Mouse (Mus musculus) intestine, postnatal 0 days (tissue): ENCODE measurements around the gene Fancl. TPM values are rescaled to one million over a fixed set of nuclear protein-coding genes. Genes with fewer than 3 reads are reported as not detected.
"Not testable (repeated sequence)": the region's sequence is repeated elsewhere in the genome, so short reads cannot be mapped to it uniquely, and the experiment has no call there.

Experiments used
- ATAC-seq: fragments of 200-750 bp; cut with Nextera tagmentation; 2 replicates; pipeline ENCODE4 v1.8.0; 2017; ENCODE audit warnings: mild to moderate bottlenecking, moderate TSS enrichment, moderate library complexity
- H3K27ac ChIP-seq: fragments of 300-500 bp; sonication (generic); 2 replicates; pipeline ENCODE4 v1.5.1; 2014; ENCODE audit warnings: mild to moderate bottlenecking, low read depth, low read length, moderate library complexity
- H3K27me3 ChIP-seq: fragments of 300-500 bp; sonication (generic); replicated peaks from 2 replicates; pipeline ENCODE4 v1.6.1; 2014; ENCODE audit warnings: low read length, mixed read lengths; ENCODE audit not compliant: control insufficient read depth, insufficient read depth
- H3K36me3 ChIP-seq: fragments of 300-500 bp; sonication (generic); 2 replicates; pipeline ENCODE4 v1.6.1; 2014; ENCODE audit warnings: mild to moderate bottlenecking, moderate library complexity; ENCODE audit not compliant: control insufficient read depth, insufficient read depth
- H3K4me1 ChIP-seq: fragments of 300-500 bp; sonication (generic); replicated peaks from 2 replicates; pipeline ENCODE4 v1.6.1; 2014; ENCODE audit warnings: antibody characterized with exemption, low read length, mixed read lengths; ENCODE audit not compliant: control insufficient read depth, insufficient read depth
- H3K4me2 ChIP-seq: fragments of 300-500 bp; sonication (generic); replicated peaks from 2 replicates; pipeline ENCODE4 v1.6.1; 2014; ENCODE audit warnings: low read depth, mild to moderate bottlenecking, moderate library complexity
- H3K4me3 ChIP-seq: fragments of 300-500 bp; sonication (generic); 2 replicates; pipeline ENCODE4 v1.5.1; 2014; ENCODE audit warnings: low read depth, low read length
- H3K9ac ChIP-seq: fragments of 300-500 bp; sonication (generic); 2 replicates; pipeline ENCODE4 v1.6.1; 2014; ENCODE audit warnings: mild to moderate bottlenecking, low read depth, low read length
- H3K9me3 ChIP-seq: fragments of 300-500 bp; sonication (generic); 2 replicates; pipeline ENCODE4 v1.6.1; 2016; ENCODE audit warnings: mixed run types; ENCODE audit not compliant: control insufficient read depth
- CTCF ChIP-seq: sonication (generic); IDR thresholded peaks from 2 replicates; pipeline ENCODE4 v1.5.1; 2016; ENCODE audit warnings: low read depth, mild to moderate bottlenecking, control low read depth, antibody characterized with exemption, moderate library complexity
- WGBS: fragments of 180-500 bp; shearing (Covaris S2); extraction: QIAGEN DNeasy Blood & Tissue Kit; methylation state at CpG from one replicate; pipeline ENCODE4 v1.1.7; 2014; 5-methylcytosine and 5-hydroxymethylcytosine counted together
- polyA plus RNA-seq: library from polyadenylated mRNA; unstranded; fragments of >200 nt; fragmentation: Nextera tagmentation; extraction: Ambion mirVana; gene quantifications from 2 replicates; pipeline ENCODE4 v1.2.1, GENCODE M21; 2015

Gene Fancl
- polyA plus RNA-seq, result 10.3 and 10.4 TPM in 2 replicates

GRCm38 (mm10) chr11:26385971-26386370, at the start of gene Fancl:
Gene Fancl, plus strand, starts transcription at chr11:26386135.
- ATAC-seq, result no peak
- H3K9me3 ChIP-seq, result no peaks in the 10 kb centered on the region
- no peaks in the 10 kb centered on the region for H3K27me3 ChIP-seq
- peak within 1 kb of the TSS; percentile 66 for H3K4me2 ChIP-seq
- no peaks in the 10 kb centered on the region for H3K4me1 ChIP-seq
- peak within 1 kb of the TSS; percentile 79 for H3K4me3 ChIP-seq
- H3K36me3 ChIP-seq, result no peaks in the 10 kb centered on the region
- TF ChIP-seq CTCF, result no peak
- H3K27ac ChIP-seq, result peak within 1 kb of the TSS; percentile 60; the same call in 1 of the 2 replicates
- H3K9ac ChIP-seq, result peak within 1 kb of the TSS; percentile 73
- WGBS, result 97% methylated on average over 2 of the region's 2 CpGs

- 71% methylated on average over 3 of the region's 3 CpGs for WGBS
- ATAC-seq, result no peak
- no peak for TF ChIP-seq CTCF
Observed at GRCm38 (mm10) chr11:26336848-26337247, 49.1 kb upstream of the Fancl start.

GRCm38 (mm10) chr11:26370176-26370575, 15.8 kb upstream of the Fancl start:
- H3K9me3 ChIP-seq, H3K27ac ChIP-seq, H3K4me2 ChIP-seq, ATAC-seq, H3K9ac ChIP-seq, H3K27me3 ChIP-seq, H3K4me3 ChIP-seq, H3K36me3 ChIP-seq, H3K4me1 ChIP-seq: not testable (repeated sequence)
- 81% methylated on average over 2 of the region's 2 CpGs for WGBS

More at GRCm38 (mm10) chr11:26336848-26337247, 49.1 kb upstream of the Fancl start:
- Histone ChIP-seq H3K36me3 (no peaks in the 10 kb centered on the region), H3K4me2 (no peak overlapping the region), H3K27me3 (no peaks in the 10 kb centered on the region), H3K4me1 (no peaks in the 10 kb centered on the region), H3K27ac (no peak overlapping the region), H3K9ac (no peak overlapping the region), H3K9me3 (no peaks in the 10 kb centered on the region), H3K4me3 (no peak overlapping the region)

GRCm38 (mm10) chr11:26371980-26372379, 14.0 kb upstream of the Fancl start:
- H3K27me3 ChIP-seq, H3K4me2 ChIP-seq, H3K27ac ChIP-seq, H3K9me3 ChIP-seq, H3K4me1 ChIP-seq, H3K36me3 ChIP-seq, H3K4me3 ChIP-seq, H3K9ac ChIP-seq, ATAC-seq: not testable (repeated sequence)
- WGBS, result 16% methylated on average over 1 of the region's 1 CpGs

GRCm38 (mm10) chr11:26374132-26374531, 11.8 kb upstream of the Fancl start:
- no peak overlapping the region for H3K9ac ChIP-seq
- TF ChIP-seq CTCF, result no peak
- H3K27me3 ChIP-seq, result no peaks in the 10 kb centered on the region
- no peak overlapping the region for H3K4me2 ChIP-seq
- no peak overlapping the region for H3K27ac ChIP-seq
- no peaks in the 10 kb centered on the region for H3K4me1 ChIP-seq
- 90% methylated on average over 2 of the region's 2 CpGs for WGBS
- no peaks in the 10 kb centered on the region for H3K9me3 ChIP-seq
- H3K4me3 ChIP-seq, result no peak overlapping the region
- no peak for ATAC-seq
- no peaks in the 10 kb centered on the region for H3K36me3 ChIP-seq

GRCm38 (mm10) chr11:26378074-26378473, 7.9 kb upstream of the Fancl start:
- H3K4me1 ChIP-seq, result no peaks in the 10 kb centered on the region
- no peak overlapping the region for H3K9ac ChIP-seq
- no peak overlapping the region for H3K4me2 ChIP-seq
- no peak overlapping the region for H3K27ac ChIP-seq
- TF ChIP-seq CTCF, result no peak
- no peaks in the 10 kb centered on the region for H3K36me3 ChIP-seq
- H3K4me3 ChIP-seq, result no peak overlapping the region
- H3K9me3 ChIP-seq, result no peaks in the 10 kb centered on the region
- no peak for ATAC-seq
- WGBS, result 70% methylated on average over 2 of the region's 2 CpGs
- no peaks in the 10 kb centered on the region for H3K27me3 ChIP-seq

GRCm38 (mm10) chr11:26381499-26381898, 4.4 kb upstream of the Fancl start:
- Histone ChIP-seq H3K27ac (no peak overlapping the region), H3K36me3 (no peaks in the 10 kb centered on the region), H3K9ac (no peak overlapping the region), H3K4me1 (no peaks in the 10 kb centered on the region), H3K4me3 (no peak overlapping the region), H3K4me2 (no peak overlapping the region), H3K9me3 (no peaks in the 10 kb centered on the region), H3K27me3 (no peaks in the 10 kb centered on the region)
- ATAC-seq, result no peak
- WGBS, result 76% methylated on average over 6 of the region's 6 CpGs
- TF ChIP-seq CTCF, result no peak
